Mouse (Mus musculus): ENCODE results near the gene Msh5.

GRCm38 (mm10) chr17:35039121-35039873, 7.2 kb downstream of the Msh5 start:
- TF ChIP-seq CTCF (IDR thresholded peaks at IDR 0.05; ENCODE audit: low read depth, low read length) = no peak
- no peak for TF ChIP-seq POLR2A (IDR thresholded peaks at IDR 0.05; ENCODE audit: borderline replicate concordance, low read depth, low read length)

Data from bone marrow macrophage, adult 2 months (primary cell).